Mouse (Mus musculus) liver, postnatal 0 days (tissue): ENCODE results near the gene Nkx2-3. TPM values are rescaled to one million over a fixed set of nuclear protein-coding genes. Genes with fewer than 3 reads are reported as not detected.

Source experiments
- ATAC-seq: fragments of 200-750 bp; cut with Nextera tagmentation; 2 replicates; pipeline ENCODE4 v1.8.0; 2017; ENCODE audit warnings: mild to moderate bottlenecking, moderate library complexity
- DNase-seq: peaks from one replicate; pipeline ENCODE4 v3.0.0-alpha.2; 2016
- H3K27ac ChIP-seq: fragments of 300-500 bp; sonication (generic); 2 replicates; pipeline ENCODE4 v1.5.1; 2014; ENCODE audit warnings: antibody characterized with exemption, moderate library complexity, mild to moderate bottlenecking, low read depth
- H3K27me3 ChIP-seq: fragments of 300-500 bp; sonication (generic); 2 replicates; pipeline ENCODE4 v1.6.1; 2014; ENCODE audit warnings: low read length, control low read depth, mixed read lengths; ENCODE audit not compliant: insufficient read depth
- H3K36me3 ChIP-seq: fragments of 300-500 bp; sonication (generic); replicated peaks from 2 replicates; pipeline ENCODE4 v1.6.1; 2014; ENCODE audit warnings: mild to moderate bottlenecking, control low read depth, low read length, moderate library complexity, mixed read lengths; ENCODE audit not compliant: insufficient read depth
- H3K4me1 ChIP-seq: fragments of 300-500 bp; sonication (generic); 2 replicates; pipeline ENCODE4 v1.6.1; 2014; ENCODE audit warnings: antibody characterized with exemption, mild to moderate bottlenecking, control low read depth; ENCODE audit not compliant: insufficient read depth
- H3K4me2 ChIP-seq: fragments of 300-500 bp; sonication (generic); 2 replicates; pipeline ENCODE4 v1.6.1; 2014; ENCODE audit warnings: low read depth, mild to moderate bottlenecking, low read length, moderate library complexity, mixed read lengths
- H3K4me3 ChIP-seq: fragments of 300-500 bp; sonication (generic); 2 replicates; pipeline ENCODE4 v1.5.1; 2014; ENCODE audit warnings: low read depth, low read length
- H3K9ac ChIP-seq: fragments of 300-500 bp; sonication (generic); replicated peaks from 2 replicates; pipeline ENCODE4 v1.6.1; 2014; ENCODE audit warnings: mild to moderate bottlenecking, moderate library complexity
- H3K9me3 ChIP-seq: fragments of 300-500 bp; sonication (generic); 2 replicates; pipeline ENCODE4 v1.6.1; 2016; ENCODE audit warnings: mild to moderate bottlenecking, control low read depth, low read length, mixed read lengths
- CTCF ChIP-seq: sonication (generic); IDR thresholded peaks from 2 replicates; pipeline ENCODE4 v1.5.1; 2016; ENCODE audit warnings: antibody characterized with exemption, low read depth
- EP300 ChIP-seq: IDR thresholded peaks from 2 replicates; pipeline ENCODE4 v1.6.1; 2016; ENCODE audit warnings: antibody characterized with exemption, low read depth, mild to moderate bottlenecking
- WGBS: fragments of 180-500 bp; shearing (Covaris S2); extraction: QIAGEN DNeasy Blood & Tissue Kit; methylation state at CpG from one replicate; pipeline ENCODE4 v1.1.7; 2014; ENCODE audit not compliant: insufficient replicate concordance; 5-methylcytosine and 5-hydroxymethylcytosine counted together
- polyA plus RNA-seq: library from polyadenylated mRNA; unstranded; fragments of >200 nt; fragmentation: Nextera tagmentation; extraction: Ambion mirVana; gene quantifications from 2 replicates; pipeline ENCODE4 v1.2.1, GENCODE M21; 2015

The Nkx2-3 gene
- polyA plus RNA-seq = 0.05 and 0.13 TPM in 2 replicates

- ATAC-seq = no peak
- peak within 1 kb of the TSS; percentile 24 for H3K4me3 ChIP-seq
- WGBS = 2% methylated on average over 23 of the region's 24 CpGs
- H3K27me3 ChIP-seq = peaks cover 98% of the 10 kb centered on the region
- H3K9me3 ChIP-seq = no peaks in the 10 kb centered on the region
- H3K36me3 ChIP-seq = no peaks in the 10 kb centered on the region
- H3K4me2 ChIP-seq = no peak within 1 kb of the TSS
- TF ChIP-seq CTCF (no peak), EP300 (no peak)
- peak; percentile 39 for DNase-seq
- no peak within 1 kb of the TSS for H3K27ac ChIP-seq
- H3K9ac ChIP-seq = no peak within 1 kb of the TSS
- H3K4me1 ChIP-seq = no peaks in the 10 kb centered on the region; the same call in 1 of the 2 replicates
These were observed at the start of gene Nkx2-3 for GRCm38 (mm10) chr19:43612051-43612450. Nkx2-3 (plus strand) TSS chr19:43612325.

GRCm38 (mm10) chr19:43563166-43563565, 49.0 kb upstream of the Nkx2-3 start:
- no peak for TF ChIP-seq EP300
- TF ChIP-seq CTCF = no peak
- no peak overlapping the region for H3K4me2 ChIP-seq
- H3K9me3 ChIP-seq = no peaks in the 10 kb centered on the region
- DNase-seq = no peak
- no peak for ATAC-seq
- no peak overlapping the region for H3K9ac ChIP-seq
- no peak overlapping the region for H3K4me3 ChIP-seq
- 63% methylated on average over 5 of the region's 5 CpGs for WGBS
- no peaks in the 10 kb centered on the region for H3K4me1 ChIP-seq
- H3K36me3 ChIP-seq = no peaks in the 10 kb centered on the region
- H3K27me3 ChIP-seq = peaks cover 13% of the 10 kb centered on the region; the same call in 1 of the 2 replicates
- no peak overlapping the region for H3K27ac ChIP-seq

GRCm38 (mm10) chr19:43568298-43568697, 43.8 kb upstream of the Nkx2-3 start:
- Histone ChIP-seq H3K9ac (no peak overlapping the region), H3K27me3 (peaks cover 45% of the 10 kb centered on the region), H3K36me3 (no peaks in the 10 kb centered on the region), H3K27ac (no peak overlapping the region), H3K9me3 (no peaks in the 10 kb centered on the region), H3K4me1 (0 out of 2 replicates have a peak, but pooled peaks cover 4% of the 10 kb centered on the region), H3K4me2 (no peak overlapping the region), H3K4me3 (no peak overlapping the region)
- no peak for DNase-seq
- WGBS = 58% methylated on average over 9 of the region's 9 CpGs
- TF ChIP-seq EP300 = no peak
- TF ChIP-seq CTCF = peak; percentile 21
- no peak for ATAC-seq

GRCm38 (mm10) chr19:43569133-43569532, 43.0 kb upstream of the Nkx2-3 start:
- peaks cover 52% of the 10 kb centered on the region for H3K27me3 ChIP-seq
- H3K36me3 ChIP-seq = no peaks in the 10 kb centered on the region
- H3K4me1 ChIP-seq = 0 out of 2 replicates have a peak, but pooled peaks cover 4% of the 10 kb centered on the region
- H3K4me3 ChIP-seq = no peak overlapping the region
- no peak overlapping the region for H3K27ac ChIP-seq
- DNase-seq = no peak
- 67% methylated on average over 6 of the region's 6 CpGs for WGBS
- H3K9ac ChIP-seq = no peak overlapping the region
- H3K4me2 ChIP-seq = no peak overlapping the region
- ATAC-seq = no peak
- H3K9me3 ChIP-seq = no peaks in the 10 kb centered on the region
- no peak for TF ChIP-seq CTCF

- Histone ChIP-seq H3K27ac (no peak overlapping the region), H3K4me1 (0 out of 2 replicates have a peak, but pooled peaks cover 4% of the 10 kb centered on the region), H3K9me3 (no peaks in the 10 kb centered on the region), H3K27me3 (peaks cover 59% of the 10 kb centered on the region), H3K4me3 (peak overlapping the region; percentile 14), H3K36me3 (no peaks in the 10 kb centered on the region), H3K9ac (no peak overlapping the region), H3K4me2 (peak overlapping the region; percentile 69)
- TF ChIP-seq CTCF = peak; percentile 90
- no peak for TF ChIP-seq EP300
- 13% methylated on average over 32 of the region's 32 CpGs for WGBS
- peak; percentile 63; the same call in 1 of the 2 replicates for ATAC-seq
- DNase-seq = peak; percentile 76
These were observed 41.0 kb upstream of the Nkx2-3 start for GRCm38 (mm10) chr19:43570831-43571790.

- H3K9me3 ChIP-seq = no peaks in the 10 kb centered on the region; the same call in 1 of the 2 replicates
- H3K4me2 ChIP-seq = no peak overlapping the region
- TF ChIP-seq EP300 (no peak), CTCF (no peak)
- H3K27me3 ChIP-seq = peaks cover 59% of the 10 kb centered on the region
- H3K9ac ChIP-seq = no peak overlapping the region
- 53% methylated on average over 13 of the region's 13 CpGs for WGBS
- ATAC-seq (peak; percentile 76), DNase-seq (peak; percentile 29)
- no peaks in the 10 kb centered on the region for H3K4me1 ChIP-seq
- no peaks in the 10 kb centered on the region for H3K36me3 ChIP-seq
- H3K4me3 ChIP-seq = no peak overlapping the region
- H3K27ac ChIP-seq = no peak overlapping the region
These were observed 32.9 kb upstream of the Nkx2-3 start for GRCm38 (mm10) chr19:43579081-43579796.
